Mouse (Mus musculus) lung, embryonic 14.5 days (tissue): ENCODE data around the gene Ptprs. TPM values are rescaled to one million over a fixed set of nuclear protein-coding genes. Genes with fewer than 3 reads are reported as not detected.

Experiments
- ATAC-seq: fragments of 200-750 bp; cut with Nextera tagmentation; 2 replicates; pipeline ENCODE4 v1.8.0; 2017; ENCODE audit warnings: mild to moderate bottlenecking, moderate TSS enrichment, moderate library complexity; ENCODE audit not compliant: insufficient read depth
- DNase-seq: peaks from one replicate; pipeline ENCODE4 v3.0.0-alpha.2; 2015
- H3K27ac ChIP-seq: fragments of 300-500 bp; sonication (generic); 2 replicates; pipeline ENCODE4 v1.5.1; 2014; ENCODE audit warnings: low read depth, mild to moderate bottlenecking, moderate library complexity
- H3K27me3 ChIP-seq: fragments of 300-500 bp; sonication (generic); 2 replicates; pipeline ENCODE4 v1.6.1; 2014; ENCODE audit warnings: low read length, control low read depth; ENCODE audit not compliant: insufficient read depth
- H3K36me3 ChIP-seq: fragments of 300-500 bp; sonication (generic); 2 replicates; pipeline ENCODE4 v1.6.1; 2014; ENCODE audit warnings: control low read depth; ENCODE audit not compliant: insufficient read depth
- H3K4me1 ChIP-seq: fragments of 300-500 bp; sonication (generic); 2 replicates; pipeline ENCODE4 v1.6.1; 2014; ENCODE audit warnings: antibody characterized with exemption, control low read depth; ENCODE audit not compliant: insufficient read depth
- H3K4me2 ChIP-seq: fragments of 300-500 bp; sonication (generic); 2 replicates; pipeline ENCODE4 v1.6.1; 2014; ENCODE audit warnings: mild to moderate bottlenecking
- H3K4me3 ChIP-seq: fragments of 300-500 bp; sonication (generic); 2 replicates; pipeline ENCODE4 v1.5.1; 2014; ENCODE audit warnings: low read depth, low read length
- H3K9ac ChIP-seq: fragments of 300-500 bp; sonication (generic); 2 replicates; pipeline ENCODE4 v1.6.1; 2014
- H3K9me3 ChIP-seq: fragments of 300-500 bp; sonication (generic); 2 replicates; pipeline ENCODE4 v1.6.1; 2016; ENCODE audit warnings: low read depth, low read length, control low read depth
- CTCF ChIP-seq: IDR thresholded peaks from 2 replicates; pipeline ENCODE4 v1.5.1; 2016; ENCODE audit warnings: antibody characterized with exemption, low read depth
- WGBS: fragments of 180-500 bp; shearing (Covaris S2); extraction: QIAGEN DNeasy Blood & Tissue Kit; methylation state at CpG from one replicate; pipeline ENCODE4 v1.1.7; 2014; 5-methylcytosine and 5-hydroxymethylcytosine counted together
- polyA plus RNA-seq: library from polyadenylated mRNA; unstranded; fragments of >200 nt; fragmentation: Nextera tagmentation; extraction: Ambion mirVana; gene quantifications from 2 replicates; pipeline ENCODE4 v1.2.1, GENCODE M21; 2014

Ptprs gene
- polyA plus RNA-seq, 1 experiment from 2014 or later, result 112 TPM

DNA sequence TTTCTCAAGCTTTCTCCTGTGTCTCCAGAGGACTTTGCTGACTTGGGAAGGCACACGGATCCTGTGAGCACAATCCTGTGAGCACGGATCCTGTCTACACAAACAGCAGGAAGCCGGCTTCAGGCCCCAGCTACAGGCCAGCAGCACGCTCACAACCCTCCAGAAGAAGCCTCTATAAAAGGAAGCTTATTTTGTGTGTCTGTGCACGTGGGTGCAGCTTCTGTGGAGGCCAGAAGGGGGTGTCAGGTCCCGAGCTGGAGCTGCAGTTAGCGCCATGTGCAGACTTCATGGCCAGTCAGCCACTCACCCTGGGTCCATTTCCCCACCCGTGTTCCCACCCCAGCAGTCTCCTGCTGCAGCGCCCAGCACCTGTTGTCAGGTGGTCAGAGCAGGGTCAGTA lies 7.9 kb downstream of the Ptprs start:
- peaks cover 24% of the 10 kb centered on the region for H3K4me1 ChIP-seq
- H3K4me2 ChIP-seq, result no peak overlapping the region
- no peaks in the 10 kb centered on the region for H3K9me3 ChIP-seq
- no peak for DNase-seq
- 88% methylated on average over 9 of the region's 9 CpGs for WGBS
- no peaks in the 10 kb centered on the region for H3K36me3 ChIP-seq
- peaks cover 11% of the 10 kb centered on the region for H3K27me3 ChIP-seq
- TF ChIP-seq CTCF, result peak; percentile 24; the same call in 1 of the 2 replicates
- no peak overlapping the region for H3K4me3 ChIP-seq
- H3K9ac ChIP-seq, result no peak overlapping the region
- ATAC-seq, result no peak
- H3K27ac ChIP-seq, result peak overlapping the region; percentile 78

DNA sequence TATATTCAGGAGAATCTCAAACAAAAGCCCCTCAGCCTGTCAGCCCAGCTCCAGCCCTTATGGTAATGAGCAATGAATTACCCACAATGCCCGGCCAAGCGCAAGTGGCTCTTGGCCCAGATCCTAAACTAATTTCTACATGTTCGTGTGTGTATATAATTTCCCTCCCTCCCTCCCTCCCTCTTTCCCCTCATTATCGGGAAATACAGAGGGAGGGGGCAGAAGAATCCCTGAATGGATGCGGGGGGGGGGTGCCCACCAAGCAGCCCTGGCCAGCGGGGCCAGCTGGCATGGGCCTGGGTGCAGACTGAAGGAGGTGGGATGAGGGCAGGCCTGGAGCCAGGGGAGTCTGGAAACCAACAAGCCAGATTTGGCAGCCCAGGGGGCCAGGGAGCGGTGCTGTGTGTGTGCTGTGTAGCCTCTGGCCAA lies 8.8 kb downstream of the Ptprs start:
- Histone ChIP-seq H3K27ac (peak overlapping the region; percentile 78), H3K9me3 (no peaks in the 10 kb centered on the region), H3K4me1 (peaks cover 22% of the 10 kb centered on the region), H3K27me3 (peaks cover 2% of the 10 kb centered on the region; the same call in 1 of the 2 replicates), H3K4me3 (peak overlapping the region; percentile 18; the same call in 1 of the 2 replicates), H3K9ac (peak overlapping the region; percentile 0; the same call in 1 of the 2 replicates), H3K36me3 (no peaks in the 10 kb centered on the region), H3K4me2 (peak overlapping the region; percentile 52)
- peak; percentile 95 for DNase-seq
- 26% methylated on average over 7 of the region's 7 CpGs for WGBS
- no peak for TF ChIP-seq CTCF
- peak; percentile 23; the same call in 1 of the 2 replicates for ATAC-seq

DNA sequence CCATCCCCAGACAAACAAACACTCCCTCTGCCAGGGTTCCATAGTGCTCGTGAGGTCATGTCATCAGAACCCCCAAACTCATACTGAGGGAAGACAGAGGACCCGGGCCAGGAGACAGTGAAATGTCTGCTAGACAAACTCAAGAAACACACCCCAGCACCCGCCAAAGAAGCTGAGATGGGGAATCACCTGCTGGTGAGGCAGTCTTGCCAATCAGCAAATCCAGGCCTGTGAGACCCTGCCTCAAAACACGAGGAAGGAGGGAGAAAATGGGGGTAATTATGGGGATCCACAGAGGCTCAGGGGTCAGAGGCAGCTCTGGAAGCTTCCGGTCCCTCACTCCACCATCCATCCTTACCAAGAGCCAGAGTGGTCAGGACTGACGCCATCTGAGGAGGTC lies 9.5 kb downstream of the Ptprs start:
- ATAC-seq (no peak), DNase-seq (no peak)
- peaks cover 22% of the 10 kb centered on the region for H3K4me1 ChIP-seq
- 57% methylated on average over 6 of the region's 6 CpGs for WGBS
- no peak overlapping the region for H3K9ac ChIP-seq
- H3K4me3 ChIP-seq, result no peak overlapping the region
- peak overlapping the region; percentile 52 for H3K4me2 ChIP-seq
- peak overlapping the region; percentile 78; the same call in 1 of the 2 replicates for H3K27ac ChIP-seq
- no peak for TF ChIP-seq CTCF
- no peaks in the 10 kb centered on the region for H3K36me3 ChIP-seq
- H3K9me3 ChIP-seq, result no peaks in the 10 kb centered on the region
- no peaks in the 10 kb centered on the region for H3K27me3 ChIP-seq

DNA sequence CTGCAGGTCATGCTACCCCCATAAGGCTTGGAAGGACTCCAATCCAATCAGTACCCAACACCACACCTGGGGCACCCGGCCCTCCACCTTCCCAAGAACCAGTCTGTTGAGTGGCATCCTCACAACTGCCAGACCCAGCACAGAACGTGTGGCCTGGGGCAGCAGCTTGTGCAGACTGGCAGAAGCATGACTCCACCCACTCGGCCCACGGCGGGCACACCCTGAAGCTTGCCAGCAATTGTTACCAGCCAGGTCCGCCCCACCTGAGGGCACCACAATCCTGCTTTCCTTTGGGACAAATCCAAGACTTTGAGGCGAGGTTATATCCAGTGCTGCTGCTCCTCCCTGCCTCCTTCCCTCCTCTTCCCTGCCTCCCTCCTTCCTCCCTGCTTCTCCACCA lies 11.5 kb downstream of the Ptprs start:
- no peak for TF ChIP-seq CTCF
- 78% methylated on average over 7 of the region's 7 CpGs for WGBS
- H3K9ac ChIP-seq, result no peak overlapping the region
- ATAC-seq, result no peak
- H3K27me3 ChIP-seq, result no peaks in the 10 kb centered on the region
- no peaks in the 10 kb centered on the region for H3K9me3 ChIP-seq
- no peak overlapping the region for H3K4me3 ChIP-seq
- peaks cover 35% of the 10 kb centered on the region for H3K4me1 ChIP-seq
- H3K4me2 ChIP-seq, result no peak overlapping the region
- H3K27ac ChIP-seq, result no peak overlapping the region
- DNase-seq, result no peak
- no peaks in the 10 kb centered on the region for H3K36me3 ChIP-seq

DNA sequence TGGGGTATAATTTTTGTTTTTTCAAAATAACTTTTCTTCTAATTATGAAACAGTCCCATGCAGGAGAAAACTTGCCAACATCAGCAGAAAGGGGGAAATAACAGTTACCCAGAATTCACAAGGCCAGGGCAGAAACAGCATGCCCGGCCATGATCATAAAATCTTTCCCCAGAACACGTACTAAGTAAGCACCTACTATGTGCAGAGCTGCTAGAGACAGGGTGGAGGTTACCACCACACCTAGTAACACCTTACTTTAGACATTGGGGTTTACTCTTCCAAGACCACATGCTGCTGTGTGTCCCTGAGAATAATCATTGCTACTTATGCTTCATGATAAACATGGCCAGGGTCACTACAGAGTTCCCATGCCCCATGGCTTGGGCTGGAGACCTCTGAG lies 11.9 kb downstream of the Ptprs start:
- H3K4me3 ChIP-seq, result no peak overlapping the region
- H3K9ac ChIP-seq, result no peak overlapping the region
- DNase-seq (no peak), ATAC-seq (no peak)
- peaks cover 30% of the 10 kb centered on the region for H3K4me1 ChIP-seq
- no peaks in the 10 kb centered on the region for H3K36me3 ChIP-seq
- TF ChIP-seq CTCF, result no peak
- H3K27me3 ChIP-seq, result no peaks in the 10 kb centered on the region
- H3K9me3 ChIP-seq, result no peaks in the 10 kb centered on the region
- WGBS, result 88% methylated on average over 2 of the region's 2 CpGs
- no peak overlapping the region for H3K27ac ChIP-seq
- H3K4me2 ChIP-seq, result no peak overlapping the region

DNA sequence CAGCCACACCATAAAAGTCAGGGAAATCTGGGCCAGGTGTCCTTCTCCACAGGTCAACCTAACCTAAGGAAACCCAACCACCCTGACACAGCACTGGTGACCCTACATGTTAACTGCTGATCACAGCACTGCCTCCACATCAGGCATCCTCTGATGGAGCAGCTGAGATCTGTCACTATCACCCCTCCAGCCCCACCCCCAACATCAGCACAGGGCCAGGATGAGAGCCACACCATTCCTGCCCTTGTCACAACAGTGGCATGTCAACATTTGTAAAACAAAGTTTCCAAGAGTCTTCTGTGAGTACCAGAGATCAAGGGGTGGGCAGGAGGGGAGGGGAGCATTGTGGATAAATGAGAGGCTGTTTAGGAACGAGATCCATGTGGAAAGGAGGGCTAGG lies 12.8 kb downstream of the Ptprs start:
- Histone ChIP-seq H3K36me3 (no peaks in the 10 kb centered on the region), H3K9me3 (no peaks in the 10 kb centered on the region), H3K4me2 (peak overlapping the region; percentile 92), H3K27me3 (no peaks in the 10 kb centered on the region), H3K9ac (peak overlapping the region; percentile 36), H3K4me1 (peaks cover 28% of the 10 kb centered on the region), H3K4me3 (peak overlapping the region; percentile 72; the same call in 1 of the 2 replicates), H3K27ac (peak overlapping the region; percentile 96)
- DNase-seq, result peak; percentile 82
- no peak for TF ChIP-seq CTCF
- 19% methylated on average over 1 of the region's 1 CpGs for WGBS
- ATAC-seq, result peak; percentile 2; the same call in 1 of the 2 replicates

DNA sequence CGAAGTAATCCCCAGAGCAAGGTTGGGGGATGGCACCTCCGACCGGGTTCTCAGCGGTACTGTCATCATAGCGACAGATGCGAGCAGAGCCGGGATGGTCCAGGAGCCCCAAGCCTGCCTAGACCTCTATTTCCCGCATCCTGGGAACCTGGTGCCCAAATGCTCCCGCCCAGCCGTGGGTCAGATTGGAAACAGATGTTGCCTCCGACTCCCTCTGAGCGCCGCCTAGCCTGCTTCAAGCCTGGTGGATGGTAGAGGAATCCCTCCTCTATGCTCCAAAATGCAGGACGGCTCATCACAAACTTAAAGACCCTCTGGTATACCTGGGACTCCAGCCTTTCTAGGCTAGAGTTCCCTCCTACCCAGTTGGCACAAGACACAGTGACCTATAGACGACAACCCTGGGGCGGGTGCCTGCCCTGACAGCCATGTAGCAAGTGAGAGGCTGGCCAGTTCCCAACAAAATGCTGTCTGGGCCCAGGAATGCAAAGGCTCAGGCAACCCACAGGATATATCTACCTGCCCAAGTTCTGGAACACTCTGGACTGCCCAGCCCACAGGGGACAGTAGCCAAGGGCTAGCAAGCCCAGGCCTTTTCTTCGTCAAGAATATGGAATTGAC lies 13.3 kb downstream of the Ptprs start:
- peak overlapping the region; percentile 92 for H3K4me2 ChIP-seq
- H3K27ac ChIP-seq, result peak overlapping the region; percentile 96
- H3K36me3 ChIP-seq, result peaks cover 3% of the 10 kb centered on the region; the same call in 1 of the 2 replicates
- peak; percentile 34 for TF ChIP-seq CTCF
- 3% methylated on average over 17 of the region's 17 CpGs for WGBS
- no peaks in the 10 kb centered on the region for H3K27me3 ChIP-seq
- H3K4me1 ChIP-seq, result peaks cover 28% of the 10 kb centered on the region
- no peaks in the 10 kb centered on the region for H3K9me3 ChIP-seq
- peak overlapping the region; percentile 72 for H3K4me3 ChIP-seq
- peak overlapping the region; percentile 36 for H3K9ac ChIP-seq
- ATAC-seq, result no peak; the same call in none of the 2 replicates
- peak; percentile 36 for DNase-seq
